Mouse (Mus musculus) gastrocnemius, postnatal 14 days (tissue): Measurements from ENCODE around the gene Ppa2. TPM values are rescaled to one million over a fixed set of nuclear protein-coding genes. Genes with fewer than 3 reads are reported as not detected.

Source experiments
- DNase-seq: peaks from one replicate; pipeline ENCODE4 v3.0.0; 2021; ENCODE audit warnings: mixed read lengths
- intact Hi-C: fragments of 180-260 bp; cut with DNase I; formaldehyde crosslinking; loops from one replicate; pipeline ENCODE4 v1.15.1; 2025; ENCODE audit warnings: low total_unique reads
- long read RNA-seq, 2 experiments: library from polyadenylated mRNA; stranded (forward); transcript quantifications; one replicate each; pipeline ENCODE4 v2.0.0; 2021
- total RNA-seq, 2 experiments: library from RNA; stranded (reverse); gene quantifications; 2 replicates each; pipeline ENCODE4 v1.2.3; 2021

Ppa2 gene
- 10 to 100 TPM; 44.1 to 44.5 TPM for total RNA-seq
- long read RNA-seq, experiment 1, transcript Ppa2-201 (12 exons, 1,226 nt), result major isoform, 38 of 50 reads
- long read RNA-seq, experiment 1, partial matches to known transcripts, result 2 of 50 reads
- long read RNA-seq, experiment 1, other reads (novel, unspliced or antisense), result 8 of 50 reads
- long read RNA-seq, experiment 2, transcript Ppa2-201 (12 exons, 1,226 nt), result major isoform, 57 of 65 reads
- long read RNA-seq, experiment 2, partial matches to known transcripts, result 2 of 65 reads
- long read RNA-seq, experiment 2, other reads (novel, unspliced or antisense), result 5 of 65 reads

GRCm38 (mm10) chr3:133309954-133310808, at the start of gene Ppa2:
Gene Ppa2 (plus strand): TSS chr3:133310110.
- intact Hi-C loops, result no loop called here
- DNase-seq, result peak; percentile 82

- intact Hi-C loops, result loop anchor here (5.0 to 10.0 kb wide), 2 partner anchors 157 to 530 kb away; no protein-coding TSS in a partner anchor
- DNase-seq, result peak; percentile 68
Observed at GRCm38 (mm10) chr3:133271887-133272286, 38.0 kb upstream of the Ppa2 start.

- intact Hi-C loops, result no loop called here
- no peak for DNase-seq
Observed at GRCm38 (mm10) chr3:133284587-133284986, 25.3 kb upstream of the Ppa2 start.

- intact Hi-C loops, result no loop called here
- no peak for DNase-seq
Observed at GRCm38 (mm10) chr3:133288795-133289194, 21.1 kb upstream of the Ppa2 start.

GRCm38 (mm10) chr3:133304328-133304727, 5.6 kb upstream of the Ppa2 start:
- intact Hi-C loops, result no loop called here
- DNase-seq, result no peak

- no peak for DNase-seq
Observed at GRCm38 (mm10) chr3:133308361-133308760, 1.5 kb upstream of the Ppa2 start.

GRCm38 (mm10) chr3:133309359-133309758, 551 bp upstream of the Ppa2 start:
- intact Hi-C loops, result no loop called here

More at GRCm38 (mm10) chr3:133308361-133308760, 1.5 kb upstream of the Ppa2 start:
- intact Hi-C loops, result no loop called here

GRCm38 (mm10) chr3:133310809-133311179, 884 bp downstream of the Ppa2 start:
- no peak for DNase-seq

More at GRCm38 (mm10) chr3:133309359-133309758, 551 bp upstream of the Ppa2 start:
- no peak for DNase-seq

GRCm38 (mm10) chr3:133312331-133312730, 2.4 kb downstream of the Ppa2 start:
- intact Hi-C loops, result no loop called here
- DNase-seq, result no peak

More at GRCm38 (mm10) chr3:133310809-133311179, 884 bp downstream of the Ppa2 start:
- intact Hi-C loops, result no loop called here

- intact Hi-C loops, result no loop called here
- DNase-seq, result no peak
Observed at GRCm38 (mm10) chr3:133312850-133313249, 2.9 kb downstream of the Ppa2 start.

GRCm38 (mm10) chr3:133313491-133314199, 3.7 kb downstream of the Ppa2 start:
- intact Hi-C loops, result no loop called here
- no peak for DNase-seq

GRCm38 (mm10) chr3:133314475-133314874, 4.6 kb downstream of the Ppa2 start:
- DNase-seq, result peak; percentile 71
- intact Hi-C loops, result no loop called here

- intact Hi-C loops, result no loop called here
- DNase-seq, result no peak
Observed at GRCm38 (mm10) chr3:133315011-133315410, 5.1 kb downstream of the Ppa2 start.

- DNase-seq, result no peak
- intact Hi-C loops, result no loop called here
Observed at GRCm38 (mm10) chr3:133315647-133316046, 5.7 kb downstream of the Ppa2 start.

- intact Hi-C loops, result no loop called here
- no peak for DNase-seq
Observed at GRCm38 (mm10) chr3:133317845-133318244, 7.9 kb downstream of the Ppa2 start.

GRCm38 (mm10) chr3:133318596-133318995, 8.7 kb downstream of the Ppa2 start:
- intact Hi-C loops, result no loop called here
- DNase-seq, result no peak

- intact Hi-C loops, result no loop called here
Observed at GRCm38 (mm10) chr3:133319795-133320194, 9.9 kb downstream of the Ppa2 start.

GRCm38 (mm10) chr3:133320313-133320712, 10.4 kb downstream of the Ppa2 start:
- intact Hi-C loops, result no loop called here

More at GRCm38 (mm10) chr3:133319795-133320194, 9.9 kb downstream of the Ppa2 start:
- DNase-seq, result no peak

GRCm38 (mm10) chr3:133321928-133322327, 12.0 kb downstream of the Ppa2 start:
- no peak for DNase-seq
- intact Hi-C loops, result no loop called here

More at GRCm38 (mm10) chr3:133320313-133320712, 10.4 kb downstream of the Ppa2 start:
- DNase-seq, result no peak

- DNase-seq, result no peak
Observed at GRCm38 (mm10) chr3:133322552-133322951, 12.6 kb downstream of the Ppa2 start.

More at GRCm38 (mm10) chr3:133322552-133322951, 12.6 kb downstream of the Ppa2 start:
- intact Hi-C loops, result no loop called here
